Mouse (Mus musculus) right cerebral cortex, adult 18-20 months (tissue): ENCODE measurements around the gene Rimkla.

Source experiments
- DNase-seq: peaks from one replicate; pipeline ENCODE4 v3.0.0; 2022; ENCODE audit warnings: mixed read lengths

Gene Rimkla

GRCm38 (mm10) chr4:119467720-119468380 is 24.6 kb downstream of the Rimkla start:
- DNase-seq, result no peak

DNA sequence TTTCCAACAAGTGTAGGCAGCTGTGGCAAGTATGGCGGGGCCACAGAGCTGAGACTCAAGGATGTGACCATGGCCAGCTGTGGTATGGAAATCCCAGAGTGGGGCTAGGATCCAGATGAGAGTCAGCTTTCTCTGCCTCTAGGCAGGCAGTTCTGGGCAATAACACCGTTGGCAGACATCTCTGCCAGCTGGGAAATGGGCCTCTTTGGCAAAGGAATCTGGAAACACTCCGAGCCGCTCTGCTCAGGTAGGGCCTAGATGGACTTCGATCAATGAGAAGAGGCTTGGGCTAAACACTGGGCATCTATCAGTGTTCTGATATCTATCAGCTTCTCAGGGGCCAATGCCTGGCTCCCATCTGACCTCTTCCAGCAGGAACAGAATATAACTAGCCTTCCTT is 26.6 kb downstream of the Rimkla start:
- no peak for DNase-seq

GRCm38 (mm10) chr4:119463756-119464419 is 28.5 kb downstream of the Rimkla start:
- no peak for DNase-seq

DNA sequence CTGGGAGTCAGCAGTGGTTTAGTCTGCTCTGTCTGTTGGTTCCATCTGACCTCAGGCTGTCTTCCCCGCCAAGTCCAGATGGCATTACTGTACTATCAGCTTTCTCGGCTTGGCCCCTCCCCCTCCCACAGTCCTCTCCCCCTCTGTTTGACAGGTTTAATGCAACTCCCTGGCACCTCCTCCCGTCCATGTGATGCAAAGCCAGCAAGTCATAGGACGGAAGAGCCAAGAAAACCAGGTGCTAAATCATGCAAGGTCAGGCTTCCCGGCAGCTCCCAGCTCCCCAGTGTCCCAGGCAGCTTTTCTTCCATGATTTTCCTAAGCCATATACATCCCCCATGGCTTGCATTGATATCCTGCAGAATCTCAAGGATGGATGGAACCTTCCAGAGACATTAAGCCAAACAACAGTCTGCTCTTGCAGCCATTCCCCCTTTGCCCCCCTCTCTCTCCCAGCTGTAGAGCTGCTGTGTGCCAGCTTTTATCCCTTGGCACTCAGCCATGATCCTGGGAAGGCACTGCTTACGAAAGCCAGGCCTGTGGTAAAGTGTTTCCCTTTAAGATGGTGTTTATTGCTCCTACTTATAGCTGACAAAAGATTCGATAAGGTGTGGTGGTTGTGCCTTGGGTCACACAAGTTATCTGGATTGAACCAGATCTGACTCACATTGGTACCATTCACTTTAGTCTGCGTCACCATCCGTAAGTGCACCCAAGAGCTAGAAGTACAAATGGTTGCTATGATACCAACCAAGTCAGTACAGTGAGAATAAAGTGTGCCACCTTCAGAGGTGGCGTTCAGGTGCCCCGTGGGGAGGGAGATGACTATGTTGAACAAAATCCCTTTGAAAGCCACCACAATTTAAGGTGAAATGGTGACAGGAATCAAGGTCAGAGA is 29.3 kb downstream of the Rimkla start:
- peak; percentile 14 for DNase-seq

- no peak for DNase-seq
Observed at GRCm38 (mm10) chr4:119462457-119462856, 30.0 kb downstream of the Rimkla start.

- peak; percentile 87 for DNase-seq
Observed at GRCm38 (mm10) chr4:119460728-119461141, 31.7 kb downstream of the Rimkla start.

- no peak for DNase-seq
Observed at GRCm38 (mm10) chr4:119460296-119460695, 32.1 kb downstream of the Rimkla start.

- DNase-seq, result no peak
Observed at GRCm38 (mm10) chr4:119453533-119453932, 38.9 kb downstream of the Rimkla start.

DNA sequence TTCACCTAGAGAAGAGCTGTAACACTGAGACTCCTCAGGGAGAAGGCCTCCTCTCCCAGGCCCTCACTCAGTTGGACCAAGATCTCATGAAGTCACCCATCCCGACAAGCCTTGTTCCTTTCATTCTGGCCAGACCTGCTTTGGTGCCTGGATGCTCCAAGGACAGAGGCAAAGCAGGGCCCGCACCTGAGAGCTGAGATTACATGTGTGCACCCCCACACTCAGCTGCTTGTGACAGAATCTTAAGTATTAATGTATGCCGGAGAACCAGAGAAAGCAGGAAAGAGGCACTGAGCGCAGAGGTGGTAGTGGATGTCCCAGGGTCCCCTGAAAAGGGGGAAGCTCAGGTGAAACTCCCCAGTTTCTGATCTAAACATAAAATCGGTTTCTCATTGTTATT is 39.3 kb downstream of the Rimkla start:
- no peak for DNase-seq

GRCm38 (mm10) chr4:119450436-119450835 is 42.0 kb downstream of the Rimkla start:
- no peak for DNase-seq

DNA sequence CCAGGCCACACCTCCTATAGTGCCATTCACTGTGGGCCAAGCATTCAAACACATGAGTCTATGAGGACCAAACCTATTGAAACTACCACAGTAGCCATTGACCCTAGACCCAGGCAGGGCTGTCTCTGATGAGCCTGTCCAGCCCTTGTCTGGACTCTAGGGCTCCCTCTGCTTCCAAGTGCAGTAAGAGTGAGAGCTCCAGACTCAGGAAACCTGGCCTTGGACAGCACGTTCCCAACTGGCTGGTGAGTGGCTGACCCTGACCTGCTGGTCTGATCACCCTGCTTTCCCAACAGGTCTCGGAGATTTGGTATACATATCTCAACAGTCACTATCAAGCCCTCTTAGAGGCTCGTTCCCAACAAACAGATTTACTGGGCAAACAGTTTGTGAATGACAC is 44.6 kb downstream of the Rimkla start:
- DNase-seq, result no peak

DNA sequence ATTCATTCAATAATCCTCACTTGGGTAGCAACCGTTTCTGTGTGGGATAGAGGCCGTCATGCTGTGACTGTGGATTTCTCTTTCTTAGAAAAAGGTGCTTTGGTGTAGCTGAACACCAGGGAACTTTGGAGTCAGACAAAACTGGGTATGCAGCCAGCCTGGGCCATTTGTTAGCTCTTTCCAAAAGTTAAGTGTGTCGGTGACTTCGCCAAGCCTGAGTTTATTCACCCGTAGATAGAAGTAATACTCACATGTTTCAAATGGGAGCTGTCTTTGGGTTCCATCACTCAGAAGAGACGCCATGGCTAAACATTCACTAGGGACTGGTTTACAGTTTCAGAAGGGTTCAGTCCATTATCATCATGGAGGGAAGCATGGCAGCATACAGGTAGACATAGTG is 45.2 kb downstream of the Rimkla start:
- DNase-seq, result no peak

DNA sequence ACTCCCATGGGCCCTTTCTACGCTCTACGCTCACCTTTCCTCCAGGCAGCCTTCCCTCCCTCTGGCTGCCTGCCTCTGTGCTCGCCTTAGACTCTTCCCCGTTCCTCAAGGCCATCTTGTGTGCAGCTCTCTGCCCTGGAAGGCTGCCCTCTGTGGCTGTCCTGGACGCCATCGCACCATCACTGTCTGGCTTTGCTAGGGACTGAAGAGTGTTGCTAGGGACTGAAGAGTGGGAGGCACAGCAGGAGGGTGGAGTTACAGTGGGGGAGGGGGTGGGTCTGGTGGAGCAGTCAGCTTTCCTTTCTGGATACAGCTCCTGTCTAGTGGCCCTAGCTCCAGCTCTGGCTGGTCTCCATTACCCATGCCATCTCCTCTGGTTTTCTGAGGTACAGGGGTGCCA is 49.9 kb downstream of the Rimkla start:
- DNase-seq, result no peak

- DNase-seq, result no peak
Observed at GRCm38 (mm10) chr4:119441836-119442235, 50.6 kb downstream of the Rimkla start.

- no peak for DNase-seq
Observed at GRCm38 (mm10) chr4:119437936-119438335, 54.5 kb downstream of the Rimkla start.

GRCm38 (mm10) chr4:119430678-119431077 is 61.8 kb downstream of the Rimkla start:
- DNase-seq, result peak; percentile 24

- DNase-seq, result no peak
Observed at GRCm38 (mm10) chr4:119427680-119428079, 64.7 kb downstream of the Rimkla start.

DNA sequence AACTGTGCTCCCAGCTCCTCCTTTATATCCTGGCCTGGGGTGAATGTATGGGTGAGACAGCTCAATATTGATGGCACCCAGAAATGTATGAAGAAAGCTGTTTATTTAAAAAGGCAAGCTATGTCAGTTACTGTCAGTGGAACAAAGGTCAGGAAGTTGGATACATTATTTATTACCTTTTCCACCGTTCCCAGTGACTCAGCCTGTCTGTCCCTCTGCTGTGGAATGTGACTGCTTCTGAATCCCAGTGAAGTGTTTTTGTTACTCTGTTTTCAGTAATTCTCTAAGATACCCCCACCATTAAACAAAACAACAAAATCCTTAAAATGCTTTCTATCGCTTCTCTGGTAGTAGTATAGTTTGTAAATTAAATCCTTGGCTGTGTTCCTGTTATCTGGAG is 66.8 kb downstream of the Rimkla start:
- no peak for DNase-seq

- no peak for DNase-seq
Observed at GRCm38 (mm10) chr4:119425077-119425476, 67.4 kb downstream of the Rimkla start.

DNA sequence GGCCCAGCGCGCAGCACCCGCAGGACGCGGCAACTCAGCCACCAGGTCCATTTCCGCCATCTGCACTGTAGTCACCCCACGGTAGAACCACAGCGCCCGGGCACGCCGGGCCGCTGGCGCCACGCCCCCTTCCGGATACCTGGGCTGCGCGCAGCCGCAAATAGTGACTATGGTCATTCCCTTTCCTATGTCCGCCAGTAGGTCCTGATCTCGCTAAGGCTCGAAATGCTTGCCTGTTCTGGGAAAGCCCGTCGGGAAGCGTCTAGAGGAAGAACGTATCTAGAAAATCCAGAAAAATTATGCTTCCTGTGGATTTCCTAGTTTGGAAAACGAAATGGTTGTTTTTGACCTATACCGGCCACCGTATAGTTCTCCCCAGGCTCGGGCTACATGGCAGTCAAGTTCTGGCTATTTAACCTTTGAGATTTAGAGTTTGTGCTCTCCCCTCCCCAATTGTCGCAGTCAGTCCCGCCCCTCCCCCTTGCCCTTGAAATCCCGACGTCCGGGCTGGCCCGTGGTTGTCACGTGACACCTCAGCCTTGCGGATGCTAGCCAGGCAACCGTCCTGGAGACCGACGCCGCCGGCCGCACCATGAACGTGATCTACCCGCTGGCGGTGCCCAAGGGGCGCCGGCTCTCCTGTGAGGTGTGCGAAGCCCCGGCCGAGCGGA is 70.0 kb downstream of the Rimkla start, which contains the start of the genes Ppcs and Zmynd12:
Gene Ppcs (minus strand): TSS at position 127 of the 671 bp plus-strand sequence.
Gene Zmynd12 (plus strand): TSS at position 521 of the 671 bp plus-strand sequence.
- peak; percentile 88 for DNase-seq

DNA sequence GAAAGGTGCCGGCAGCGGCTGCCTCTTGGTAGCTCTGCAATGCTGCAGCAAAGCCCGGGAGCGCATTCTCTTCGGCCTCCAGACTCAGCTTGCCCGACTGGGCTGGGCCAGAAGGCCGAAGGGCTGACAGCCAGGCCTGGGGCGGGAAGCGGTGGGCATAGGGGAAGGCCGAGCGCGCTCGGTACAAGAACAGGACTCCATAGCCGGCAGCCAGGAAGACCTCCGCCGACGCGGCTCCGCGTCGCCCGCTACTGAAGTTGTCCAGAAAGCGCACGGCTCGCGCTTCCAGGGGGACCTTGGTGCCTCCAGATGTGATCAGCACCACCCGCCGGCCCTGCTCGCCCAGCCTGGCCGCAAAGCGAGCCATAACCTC is 70.5 kb downstream of the Rimkla start:
- no peak for DNase-seq

DNA sequence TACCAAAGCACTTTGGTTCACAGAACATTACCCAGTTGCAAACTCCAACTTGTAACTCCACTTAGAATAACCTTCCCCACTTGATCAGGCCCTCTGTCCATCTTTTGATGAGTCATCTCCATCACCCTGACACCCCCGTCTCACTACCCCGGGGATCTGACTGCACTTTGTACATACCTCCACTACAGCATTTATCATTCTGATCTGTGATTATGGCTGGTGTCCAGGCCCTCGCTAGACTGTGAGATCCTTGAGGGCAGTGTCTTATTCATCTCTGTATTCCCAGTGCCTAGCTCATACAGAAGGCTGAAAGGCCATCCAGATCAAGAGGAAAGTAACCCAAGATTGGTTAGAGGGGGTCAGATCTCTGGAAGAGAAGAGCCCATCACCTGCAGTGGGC is 71.2 kb downstream of the Rimkla start:
- DNase-seq, result no peak

GRCm38 (mm10) chr4:119417894-119418293 is 74.5 kb downstream of the Rimkla start:
- DNase-seq, result no peak
